Mouse (Mus musculus) cerebellum, adult (tissue): ENCODE data around the gene Tmem214.

Experiments used
- ATAC-seq: cut with Nextera tagmentation; 2 replicates; pipeline ENCODE4 v1.9.2; 2017; ENCODE audit warnings: mild to moderate bottlenecking, moderate library complexity, mixed read lengths; ENCODE audit not compliant: insufficient number of reproducible peaks, low FRiP score, low TSS enrichment

Tmem214 gene

GRCm38 (mm10) chr5:30913060-30913841 is 45.4 kb downstream of the Tmem214 start, which contains the start of gene Emilin1:
Gene Emilin1, plus strand, starts transcription at chr5:30913402.
- ATAC-seq = no peak

- ATAC-seq = no peak
These were observed 46.4 kb downstream of the Tmem214 start for GRCm38 (mm10) chr5:30914101-30914635.

- ATAC-seq = no peak
These were observed 47.0 kb downstream of the Tmem214 start for GRCm38 (mm10) chr5:30914849-30915248.

GRCm38 (mm10) chr5:30915456-30915855 is 47.6 kb downstream of the Tmem214 start:
- ATAC-seq = no peak

GRCm38 (mm10) chr5:30915974-30916433 is 48.2 kb downstream of the Tmem214 start:
- ATAC-seq = peak; percentile 88

GRCm38 (mm10) chr5:30916841-30917240 is 49.0 kb downstream of the Tmem214 start:
- ATAC-seq = no peak

- no peak for ATAC-seq
These were observed 49.5 kb downstream of the Tmem214 start for GRCm38 (mm10) chr5:30917348-30917747.

- ATAC-seq = no peak
These were observed 50.3 kb downstream of the Tmem214 start for GRCm38 (mm10) chr5:30917891-30918670.

- no peak for ATAC-seq
These were observed 50.9 kb downstream of the Tmem214 start for GRCm38 (mm10) chr5:30918691-30919090.

- ATAC-seq = no peak
These were observed 52.2 kb downstream of the Tmem214 start for GRCm38 (mm10) chr5:30919831-30920614.

- ATAC-seq = no peak; the same call in 1 of the 2 replicates
These were observed 52.8 kb downstream of the Tmem214 start for GRCm38 (mm10) chr5:30920621-30921020.

GRCm38 (mm10) chr5:30921256-30922033 is 53.6 kb downstream of the Tmem214 start, which contains the start of gene Khk:
Gene Khk, plus strand, starts transcription at chr5:30921431.
- ATAC-seq = peak; percentile 74

- ATAC-seq = no peak
These were observed 54.8 kb downstream of the Tmem214 start for GRCm38 (mm10) chr5:30922581-30923041.

GRCm38 (mm10) chr5:30923119-30923518 is 55.3 kb downstream of the Tmem214 start:
- no peak for ATAC-seq

GRCm38 (mm10) chr5:30924614-30925013 is 56.8 kb downstream of the Tmem214 start:
- no peak for ATAC-seq

GRCm38 (mm10) chr5:30925217-30925616 is 57.4 kb downstream of the Tmem214 start:
- ATAC-seq = no peak

GRCm38 (mm10) chr5:30926073-30926472 is 58.3 kb downstream of the Tmem214 start:
- ATAC-seq = no peak

GRCm38 (mm10) chr5:30927945-30928529 is 60.2 kb downstream of the Tmem214 start:
- ATAC-seq = no peak
